Mouse (Mus musculus) c-Kit-positive CD71-negative TER-119-negative erythroid progenitor cells, embryonic 14.5 days (primary cell): ENCODE data around the gene Emc9.

Source experiments
- DNase-seq: peaks from one replicate; pipeline ENCODE4 v3.0.0-alpha.2; 2013; ENCODE audit warnings: low read depth

Gene Emc9

DNA sequence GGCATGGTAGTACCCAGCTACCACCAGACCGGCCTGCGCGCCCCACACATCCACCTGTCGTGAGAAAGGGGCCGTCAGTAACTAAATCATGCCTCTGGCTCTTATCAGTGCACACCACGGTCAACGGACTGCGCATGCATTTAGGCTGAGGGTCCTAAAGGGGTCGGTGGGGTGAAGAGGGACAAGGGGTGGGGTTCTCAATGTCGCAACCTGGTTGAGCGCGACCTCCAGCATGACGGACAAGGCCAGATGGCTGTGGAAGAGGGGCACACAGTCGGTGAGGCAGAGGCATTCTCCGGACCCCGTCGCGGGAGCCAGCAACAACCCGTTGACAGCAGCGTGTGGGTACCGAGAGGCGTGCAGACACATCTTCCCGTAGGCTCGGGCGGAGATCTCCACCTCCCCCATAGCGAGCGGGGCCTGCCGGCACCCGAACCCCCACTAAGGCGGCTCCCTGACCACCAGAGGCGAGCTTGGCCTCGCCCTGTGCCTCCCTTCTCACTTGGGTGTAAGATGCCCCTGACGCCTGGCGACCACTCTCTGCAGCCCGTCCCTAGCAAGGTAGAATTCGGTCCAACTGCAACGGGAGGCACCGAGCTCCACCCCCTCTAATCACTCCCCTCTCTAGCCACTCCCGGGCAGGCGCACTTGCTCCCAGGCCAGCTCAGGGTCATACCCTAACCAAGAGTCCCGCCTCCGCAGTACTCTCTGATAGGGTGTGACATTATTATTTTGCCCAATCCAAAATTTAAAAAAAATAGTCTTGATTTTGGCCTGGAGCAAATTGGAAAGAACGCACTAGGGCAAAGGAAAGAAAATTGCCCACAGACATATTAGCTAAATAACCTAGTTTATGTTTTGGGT is at the start of gene Emc9:
Gene Emc9 (minus strand): TSS at position 601 of the 864 bp plus-strand sequence.
- DNase-seq = peak; percentile 68

DNA sequence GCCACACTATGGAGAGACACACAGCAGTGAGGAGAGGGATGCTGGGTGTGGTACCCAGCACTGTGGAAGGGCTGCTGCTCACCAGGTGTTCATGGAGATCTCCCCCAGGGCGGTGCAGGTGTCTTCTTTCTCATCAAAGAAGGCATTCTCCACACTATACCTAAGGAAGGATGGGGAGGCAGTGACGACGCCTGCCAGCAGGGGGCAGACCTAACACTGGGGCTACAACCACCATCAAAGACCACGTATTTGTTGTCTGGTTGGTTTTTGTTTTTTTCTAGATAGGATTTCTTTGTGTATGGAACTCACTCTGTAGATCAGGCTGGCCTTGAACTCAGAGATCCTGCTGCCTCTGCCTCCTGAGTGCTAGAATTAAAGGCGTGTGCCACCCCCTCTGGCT is 44.2 kb upstream of the Emc9 start:
- DNase-seq = peak; percentile 43

DNA sequence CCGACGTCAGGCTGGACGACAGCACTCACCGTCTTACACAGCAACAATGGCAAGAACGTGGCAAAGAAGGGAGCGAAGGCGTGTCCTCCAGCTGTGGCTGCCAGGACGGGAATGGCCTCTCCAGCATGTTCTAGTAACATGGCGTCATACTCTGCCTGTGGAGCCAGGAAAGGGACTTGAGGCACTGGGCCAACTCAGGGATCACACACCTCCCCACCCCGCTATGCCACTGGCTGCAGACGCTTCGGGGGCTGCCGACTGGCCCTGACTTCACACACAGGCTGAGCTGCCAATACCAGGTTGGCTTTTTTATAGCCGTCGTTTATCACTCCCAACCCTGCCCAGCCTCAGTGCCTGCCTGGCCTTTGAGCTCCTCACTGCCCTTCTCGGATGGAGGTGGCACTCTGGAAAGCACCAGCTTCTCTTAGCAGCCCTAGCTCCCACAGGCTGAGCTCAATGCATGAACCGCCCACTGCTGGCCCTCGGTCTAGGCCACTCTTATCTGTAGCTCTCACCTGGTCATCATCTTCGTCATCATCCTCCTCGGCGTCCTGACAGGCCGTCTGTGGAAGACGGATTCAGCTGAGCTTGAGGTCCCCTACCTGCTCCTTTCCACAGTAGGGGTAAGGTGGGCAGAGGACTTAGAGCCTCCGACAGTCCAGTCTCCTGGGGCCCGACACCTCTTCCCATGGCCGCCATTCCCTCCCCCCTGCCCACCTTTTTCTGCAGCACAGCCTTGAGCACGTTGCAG is 43.1 kb upstream of the Emc9 start:
- DNase-seq = no peak

DNA sequence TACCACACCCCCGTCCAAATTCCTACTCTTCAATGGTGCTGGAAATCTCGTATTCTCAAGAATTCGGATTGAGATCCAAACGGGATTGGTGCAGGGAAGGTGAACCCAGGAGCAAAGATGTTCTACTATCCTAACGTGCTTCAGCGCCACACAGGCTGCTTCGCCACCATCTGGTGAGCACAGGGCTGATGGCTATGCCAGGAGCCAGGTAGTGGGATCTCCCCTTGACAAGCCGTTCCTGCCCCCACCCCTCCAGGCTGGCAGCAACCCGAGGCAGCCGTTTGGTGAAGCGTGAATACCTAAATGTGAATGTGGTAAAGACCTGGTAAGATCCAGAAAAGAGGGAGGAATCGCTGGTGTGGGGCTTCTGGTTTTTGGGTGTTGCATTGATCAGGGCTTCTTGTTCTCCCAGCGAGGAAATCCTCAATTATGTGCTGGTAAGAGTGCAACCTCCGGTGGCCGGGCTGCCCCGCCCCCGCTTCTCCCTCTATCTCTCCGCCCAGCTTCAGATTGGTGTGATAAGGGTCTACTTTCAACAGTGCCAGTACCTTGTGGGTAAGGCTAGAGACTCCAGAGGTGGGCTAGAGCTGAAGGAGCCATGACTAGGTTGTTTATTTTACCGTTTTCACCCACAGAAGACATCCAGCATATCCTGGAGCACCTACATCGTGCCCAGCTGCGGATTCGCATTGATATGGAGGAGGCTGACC is 33.5 kb upstream of the Emc9 start:
- DNase-seq = no peak

DNA sequence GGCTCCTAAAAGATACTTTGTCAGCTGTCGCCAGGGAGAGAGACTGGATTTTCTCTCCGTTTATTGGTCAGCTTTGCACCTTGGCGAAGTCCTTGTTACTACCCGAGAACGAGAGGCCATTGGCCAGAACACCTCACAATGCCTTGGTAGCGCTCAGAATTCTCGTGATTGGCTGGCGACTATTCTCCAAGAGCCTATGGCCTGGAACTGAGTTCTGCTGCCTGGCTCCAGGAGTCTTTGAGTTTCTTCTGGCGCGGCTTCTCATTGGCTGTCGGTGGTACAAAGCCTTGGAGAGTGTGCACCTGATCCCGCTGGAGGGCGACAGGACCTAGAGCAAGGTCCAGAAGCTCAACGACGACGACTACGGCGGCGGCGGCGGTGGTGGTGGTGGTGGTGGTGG is 32.7 kb upstream of the Emc9 start, which contains the start of gene Rec8:
Gene Rec8 (plus strand): TSS at position 216 of the 400 bp plus-strand sequence.
- no peak for DNase-seq

DNA sequence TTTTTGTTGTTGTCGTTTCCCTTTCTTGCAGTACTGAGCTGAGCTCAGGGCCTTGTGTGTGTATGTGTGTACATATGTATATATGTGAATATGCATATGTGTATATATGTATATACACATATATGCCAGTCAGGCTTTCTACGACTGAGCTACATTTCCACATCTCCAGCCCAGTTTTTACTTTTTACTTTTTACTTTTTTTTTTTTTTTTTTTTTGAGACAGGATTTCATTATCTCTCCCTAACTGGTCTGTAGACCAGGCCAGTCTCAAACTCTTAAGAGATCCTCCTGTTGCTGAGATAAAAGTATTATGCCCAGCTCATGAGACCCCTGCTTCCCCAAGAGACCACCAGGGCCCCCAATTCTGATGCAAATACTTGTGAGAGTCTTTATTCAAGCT is 31.7 kb upstream of the Emc9 start:
- DNase-seq = no peak

DNA sequence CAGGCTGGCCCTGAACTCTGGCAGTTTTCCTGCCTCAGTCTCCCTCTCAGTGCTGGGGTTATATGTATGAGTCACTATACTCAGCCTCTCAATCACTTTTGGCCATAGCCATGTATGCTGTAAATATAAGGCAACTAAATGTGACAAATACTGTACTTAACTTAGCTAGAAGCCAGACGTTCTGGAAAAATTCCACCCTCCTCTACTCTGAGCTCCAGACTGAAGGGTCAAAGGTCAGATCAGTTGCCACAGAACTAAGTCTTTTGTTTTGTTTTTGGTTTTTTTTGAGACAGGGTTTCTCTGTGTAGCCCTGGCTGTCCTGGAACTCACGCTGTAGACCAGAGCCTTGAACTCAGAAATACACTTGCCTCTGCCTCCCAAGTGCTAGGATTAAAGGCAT is 30.8 kb upstream of the Emc9 start:
- no peak for DNase-seq

DNA sequence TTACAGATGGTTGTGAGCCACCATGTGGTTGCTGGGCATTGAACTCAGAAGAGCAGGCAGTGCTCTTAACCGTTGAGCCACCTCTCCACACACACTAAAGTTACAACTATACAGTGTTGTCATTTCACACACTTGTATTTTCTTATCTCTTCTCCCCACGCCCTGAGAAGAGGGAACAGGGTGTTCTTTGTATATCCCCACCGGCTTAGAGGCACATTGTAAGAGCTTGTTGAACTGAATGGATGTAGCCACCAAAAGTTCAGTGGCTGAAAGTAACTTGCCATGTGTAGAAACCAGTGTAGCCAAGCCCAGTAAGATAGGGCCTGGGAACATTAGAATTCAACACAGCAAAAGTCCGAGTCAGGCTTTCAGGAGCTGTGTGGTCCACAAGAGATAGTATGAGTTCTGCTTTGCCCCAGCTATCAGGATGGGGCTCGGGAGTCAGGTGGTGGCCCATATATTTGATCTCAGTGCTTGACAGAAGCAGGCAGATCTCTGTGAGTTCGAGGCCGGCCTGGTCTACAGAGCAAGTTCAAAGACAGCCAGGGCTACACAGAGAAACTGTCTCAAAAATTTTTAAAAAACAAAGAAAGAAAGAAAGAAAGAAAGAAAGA is 29.6 kb upstream of the Emc9 start:
- DNase-seq = peak; percentile 39

DNA sequence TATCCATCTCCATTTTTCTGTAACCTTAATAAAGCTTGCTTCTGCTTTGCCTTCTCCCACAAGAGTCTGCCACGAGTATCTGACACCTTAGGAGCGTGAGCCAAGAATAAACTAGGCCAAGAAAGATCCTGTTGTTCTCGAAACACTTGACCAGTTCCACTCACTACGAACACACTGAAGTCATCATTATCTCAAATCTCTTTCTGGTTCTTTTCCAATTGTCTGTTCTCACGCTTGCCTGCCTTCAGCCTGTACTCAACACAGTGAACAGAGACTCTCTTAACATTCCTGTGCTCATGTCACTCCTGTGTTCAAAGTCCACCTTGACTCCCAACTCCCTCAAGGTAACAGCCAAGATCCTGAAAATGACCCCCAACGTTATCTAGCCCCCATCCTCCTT is 28.2 kb upstream of the Emc9 start:
- no peak for DNase-seq

DNA sequence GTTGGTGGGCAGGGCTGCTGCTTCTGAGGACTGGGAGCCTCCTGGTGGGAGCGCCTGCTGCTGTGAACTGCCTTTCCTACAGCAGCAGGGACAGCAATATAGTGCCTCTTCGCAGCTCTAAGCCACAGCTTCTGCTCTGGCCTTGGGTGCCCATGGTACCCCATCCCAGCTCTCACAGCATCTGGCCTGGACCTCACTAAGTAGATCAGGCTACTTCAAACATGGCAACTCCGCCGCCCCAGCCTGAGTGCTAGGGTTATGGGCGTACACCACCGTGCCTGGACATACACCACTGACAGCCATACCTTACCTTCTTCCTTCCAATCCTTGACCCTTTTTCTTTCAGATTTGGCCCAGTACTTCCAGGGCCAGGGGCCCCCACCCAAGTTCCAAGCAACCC is 23.2 kb upstream of the Emc9 start:
- no peak for DNase-seq

DNA sequence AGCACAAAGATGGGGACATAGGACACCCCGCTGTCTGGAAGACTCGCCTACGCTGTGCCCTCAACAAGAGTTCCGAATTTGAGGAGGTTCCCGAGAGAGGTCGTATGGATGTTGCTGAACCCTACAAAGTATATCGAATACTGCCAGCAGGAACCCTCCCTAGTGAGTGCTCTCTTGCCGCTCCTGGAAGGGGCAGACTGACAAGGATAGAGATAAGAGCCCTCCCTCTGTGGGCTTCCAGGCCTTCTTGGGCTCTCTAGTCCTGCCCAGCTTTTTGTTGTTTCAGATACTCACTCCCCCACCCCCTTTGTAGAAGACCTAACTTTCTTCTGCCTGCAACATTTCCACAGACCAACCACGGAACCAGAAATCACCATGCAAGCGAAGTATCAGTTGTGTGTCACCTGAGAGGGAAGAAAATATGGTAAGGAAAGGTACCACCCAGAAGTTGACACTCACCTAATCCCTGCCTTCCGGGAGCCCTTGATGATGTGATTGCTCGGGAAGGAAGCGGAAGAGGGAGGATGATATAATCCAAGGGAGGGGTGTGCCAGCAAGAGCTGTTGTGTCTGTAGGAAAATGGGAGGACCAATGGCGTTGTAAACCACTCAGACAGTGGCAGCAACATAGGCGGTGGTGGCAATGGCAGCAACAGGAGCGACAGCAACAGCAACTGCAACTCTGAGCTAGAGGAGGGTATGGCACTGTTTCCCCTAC is 20.8 kb upstream of the Emc9 start:
- no peak for DNase-seq

DNA sequence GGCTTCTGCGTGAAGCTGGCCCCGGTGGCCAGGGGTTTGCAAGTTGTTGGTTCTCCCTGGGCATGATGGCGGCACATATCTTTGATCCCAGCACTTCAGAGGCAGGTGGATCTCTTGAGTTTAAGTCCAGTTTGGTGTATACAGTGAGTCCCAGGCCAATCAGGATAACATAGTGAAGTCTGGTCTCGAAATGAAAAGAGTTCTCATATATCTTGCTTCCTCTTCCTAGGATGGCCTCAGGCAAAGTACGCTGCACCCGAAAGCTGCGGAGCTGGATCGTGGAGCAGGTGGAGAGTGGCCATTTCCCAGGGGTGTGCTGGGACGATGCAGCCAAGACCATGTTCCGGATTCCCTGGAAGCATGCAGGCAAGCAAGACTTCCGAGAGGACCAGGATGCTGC is 19.7 kb upstream of the Emc9 start:
- DNase-seq = no peak

DNA sequence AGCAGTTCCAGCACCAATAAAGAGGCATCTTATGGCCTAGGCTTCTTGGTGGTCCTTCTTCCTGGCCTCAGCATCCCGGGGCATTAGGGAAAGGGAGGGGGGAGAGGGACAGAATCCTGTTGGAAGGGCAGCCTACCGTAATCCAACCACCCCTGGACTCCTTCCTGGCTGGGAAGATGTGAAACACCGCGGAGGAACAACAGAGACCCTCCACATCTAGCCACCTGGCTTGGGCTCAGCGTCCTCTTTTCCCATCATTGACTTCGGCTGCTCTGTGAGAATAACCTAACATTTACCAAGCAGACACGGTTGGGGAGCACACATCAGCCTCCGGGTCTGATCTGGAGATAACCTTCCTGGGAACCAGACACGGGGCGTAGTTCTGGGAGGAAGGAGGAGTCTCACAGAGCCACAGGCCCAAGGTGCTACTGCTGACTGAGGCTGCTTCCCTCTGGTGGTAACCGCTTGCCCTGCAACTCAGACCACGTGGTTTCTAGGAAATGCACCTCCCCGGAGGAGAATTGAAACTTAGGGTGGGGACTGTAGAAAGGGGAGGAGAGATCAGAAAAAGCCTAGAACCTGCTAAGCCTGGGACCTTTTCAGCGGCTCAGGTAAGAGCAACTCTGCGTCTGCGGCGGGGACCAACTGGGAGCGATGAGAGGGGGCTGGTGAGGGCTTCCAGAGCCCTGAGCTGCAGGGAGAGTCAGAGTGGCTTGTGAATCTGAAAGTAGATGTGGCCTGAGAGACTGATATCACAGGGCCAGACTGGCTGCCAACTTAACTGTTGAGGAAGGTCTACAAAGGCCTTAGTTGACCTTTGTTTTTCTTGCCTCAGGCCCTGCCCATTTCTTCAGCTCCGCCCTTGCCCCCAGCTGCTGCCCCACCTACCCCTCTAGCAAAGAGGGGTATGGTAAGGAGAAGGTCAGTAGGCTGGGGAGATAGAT is 18.8 kb upstream of the Emc9 start:
- peak; percentile 89 for DNase-seq

DNA sequence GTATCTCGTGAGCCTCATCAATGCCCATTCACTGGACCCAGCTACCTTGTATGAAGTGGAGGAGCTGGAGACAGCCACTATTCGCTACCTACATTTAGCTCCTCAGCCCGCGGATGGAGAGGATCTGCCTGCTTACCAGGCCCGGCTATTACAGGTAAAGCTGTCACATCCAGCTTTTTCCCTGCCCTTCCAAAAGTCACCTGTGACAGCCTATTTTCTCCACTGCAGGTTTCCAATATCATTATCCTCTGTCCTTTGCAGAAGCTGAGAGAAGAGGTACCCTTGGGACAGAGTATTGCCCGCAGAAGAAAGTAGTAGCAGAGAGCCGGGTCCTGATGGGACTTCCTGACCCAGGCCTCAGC is 18.1 kb upstream of the Emc9 start, which contains the start of gene Irf9:
Gene Irf9 (plus strand): TSS at position 301 of the 362 bp plus-strand sequence.
- DNase-seq = no peak

DNA sequence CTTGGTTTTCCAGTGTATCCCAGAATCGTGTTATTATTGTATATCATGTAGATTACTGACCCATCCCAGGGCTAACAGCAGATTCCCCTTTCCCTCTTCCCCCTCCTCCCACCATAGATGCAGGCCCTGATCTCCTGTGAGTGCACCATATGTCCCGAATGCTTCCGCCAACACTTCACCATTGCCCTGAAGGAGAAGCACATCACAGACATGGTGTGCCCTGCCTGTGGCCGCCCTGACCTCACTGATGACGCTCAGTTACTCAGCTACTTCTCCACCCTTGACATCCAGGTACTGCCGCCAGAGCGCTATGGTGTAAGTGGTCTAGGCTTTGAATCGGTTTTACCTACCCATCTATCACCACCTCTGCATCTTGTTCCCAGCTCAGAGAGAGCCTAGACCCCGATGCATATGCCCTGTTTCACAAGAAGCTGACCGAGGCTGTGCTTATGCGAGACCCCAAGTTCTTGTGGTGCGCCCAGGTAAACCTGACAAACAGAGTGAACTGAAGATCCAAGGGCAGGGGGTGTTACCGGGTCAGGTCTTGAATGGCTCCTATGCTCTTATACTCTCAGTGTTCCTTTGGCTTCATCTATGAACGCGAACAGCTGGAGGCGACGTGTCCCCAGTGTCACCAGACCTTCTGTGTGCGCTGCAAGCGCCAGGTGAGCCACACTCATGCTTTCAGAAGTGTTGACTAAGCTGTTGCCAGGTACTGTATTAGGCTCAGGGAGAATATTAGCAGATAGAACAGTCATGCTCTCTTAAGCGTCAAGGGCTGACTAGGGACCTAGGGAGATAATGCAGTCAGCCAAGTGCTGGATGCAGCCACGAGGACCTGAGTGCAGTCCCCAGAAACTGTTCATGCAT is 13.7 kb upstream of the Emc9 start:
- DNase-seq = no peak

DNA sequence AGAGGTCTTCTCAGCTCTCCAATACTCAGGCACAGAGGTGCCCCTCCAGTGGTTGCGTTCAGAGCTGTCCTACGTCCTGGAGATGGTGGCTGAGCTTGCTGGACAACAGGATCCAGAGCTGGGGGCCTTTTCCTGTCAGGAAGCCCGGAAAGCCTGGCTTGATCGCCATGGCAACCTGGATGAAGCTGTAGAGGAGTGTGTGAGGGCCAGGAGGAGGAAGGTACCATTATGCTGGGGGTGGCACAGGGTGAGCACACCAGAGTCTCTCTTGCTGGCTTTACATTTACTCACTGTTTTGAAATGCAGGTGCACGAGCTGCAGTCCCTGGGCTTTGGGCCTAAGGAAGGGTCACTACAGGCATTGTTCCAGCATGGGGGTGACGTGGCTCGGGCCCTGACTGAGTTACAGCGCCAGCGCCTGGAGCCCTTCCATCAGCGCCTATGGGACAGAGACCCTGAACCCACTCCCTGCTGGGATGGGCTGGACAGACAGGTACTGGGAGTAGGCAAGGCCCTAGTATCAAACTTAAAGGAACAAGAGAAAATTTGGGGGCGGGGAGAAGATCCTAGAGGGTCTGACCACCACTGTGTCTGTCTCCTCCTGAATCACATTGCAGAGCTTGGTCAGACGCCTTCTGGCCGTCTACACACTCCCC is 11.1 kb upstream of the Emc9 start:
- no peak for DNase-seq

DNA sequence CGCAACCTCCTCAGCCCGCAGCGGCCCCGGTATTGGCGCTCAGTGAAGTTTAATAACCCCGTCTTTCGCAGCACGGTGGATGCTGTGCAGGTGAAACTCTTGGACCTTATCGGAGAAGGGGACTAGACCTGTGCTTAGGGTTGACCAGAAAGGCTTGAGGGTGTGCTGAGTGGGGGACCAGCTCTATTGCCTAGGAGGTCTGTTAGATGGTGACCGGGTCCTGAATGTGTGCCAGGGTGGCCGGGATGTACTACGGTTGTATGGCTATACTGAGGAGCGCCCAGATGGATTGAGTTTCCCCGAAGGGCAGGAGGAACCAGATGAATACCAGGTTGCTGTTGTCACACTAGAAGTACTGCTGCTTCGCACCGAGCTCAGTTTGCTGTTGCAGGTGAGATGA is 7.1 kb upstream of the Emc9 start:
- no peak for DNase-seq

DNA sequence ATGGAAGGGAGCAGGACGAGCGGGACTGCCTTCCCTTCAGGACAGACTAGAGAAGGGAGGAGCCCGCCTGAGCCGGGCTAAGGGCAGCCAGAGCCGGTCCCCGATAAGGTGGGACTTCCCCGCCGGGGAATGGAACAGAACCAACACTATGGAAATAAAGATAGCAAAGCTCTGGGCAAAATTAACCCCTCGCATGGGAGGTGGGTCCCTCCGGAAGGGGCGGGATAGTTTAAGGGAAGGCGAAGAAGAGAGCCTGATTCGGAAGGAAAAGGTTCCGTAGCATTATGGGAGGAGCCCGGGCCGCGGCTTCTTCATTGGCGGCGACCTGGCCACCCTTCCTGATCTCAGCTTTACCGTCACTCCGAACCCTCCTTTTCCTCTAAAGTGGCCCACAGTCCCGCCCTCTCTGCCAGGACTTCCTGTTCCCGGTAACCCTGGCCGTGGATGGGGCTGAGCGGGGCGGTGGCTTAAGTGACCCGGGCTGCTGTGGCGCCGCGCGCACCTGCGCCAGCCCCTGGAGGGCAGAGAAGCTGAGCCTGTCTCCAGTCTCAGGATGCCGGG is 6.3 kb upstream of the Emc9 start, which contains the start of gene Rnf31:
Gene Rnf31 (plus strand): TSS at position 378 of the 561 bp plus-strand sequence.
- peak; percentile 95 for DNase-seq
